Mouse (Mus musculus): ENCODE results near the gene Dph1. TPM values are rescaled to one million over a fixed set of nuclear protein-coding genes. Genes with fewer than 3 reads are reported as not detected.

Dph1 gene
- total and polyA plus RNA-seq, 3 experiments = 4.7 to 61.5 (median 6.1) TPM

- ATAC-seq (ENCODE audit: extremely low read depth, insufficient number of reproducible peaks, low FRiP score, poor library complexity, severe bottlenecking) (no peak), DNase-seq (ENCODE audit: low spot score) (no peak)
- H3K4me3 ChIP-seq (ENCODE audit: low read depth, low read length) = no peak overlapping the region
- TF ChIP-seq GATA2 (IDR thresholded peaks at IDR 0.05; ENCODE audit: borderline replicate concordance, low read depth, low read length) (no peak), GATA1 (IDR thresholded peaks at IDR 0.05; ENCODE audit: borderline replicate concordance, low read length) (no peak), TAL1 (conservative IDR thresholded peaks at IDR 0.05; ENCODE audit: low read depth, low read length) (no peak), CTCF (IDR thresholded peaks at IDR 0.05; ENCODE audit: low read depth, low read length) (no peak), POLR2AphosphoS5 (IDR thresholded peaks at IDR 0.05; ENCODE audit: insufficient replicate concordance, low read depth, low read length) (no peak)
- H3K36me3 ChIP-seq (replicated peaks) = no peaks in the 10 kb centered on the region
- H3K9me3 ChIP-seq (replicated peaks) = no peaks in the 10 kb centered on the region
- H3K4me1 ChIP-seq (ENCODE audit: insufficient read depth, low read depth, low read length) = peaks cover 22% of the 10 kb centered on the region
- H3K27me3 ChIP-seq (ENCODE audit: insufficient read depth, low read length) = peaks cover 91% of the 10 kb centered on the region
Observed at GRCm38 (mm10) chr11:75199951-75200350, 8.9 kb upstream of the Dph1 start.

GRCm38 (mm10) chr11:75198792-75199191 lies 7.8 kb upstream of the Dph1 start:
- Histone ChIP-seq H3K4me3 (ENCODE audit: low read depth, low read length) (no peak overlapping the region), H3K27me3 (ENCODE audit: insufficient read depth, low read length) (peaks cover 91% of the 10 kb centered on the region), H3K36me3 (replicated peaks) (no peaks in the 10 kb centered on the region), H3K4me1 (ENCODE audit: insufficient read depth, low read depth, low read length) (peaks cover 22% of the 10 kb centered on the region), H3K9me3 (replicated peaks) (peaks cover 4% of the 10 kb centered on the region)
- no peak for ATAC-seq (ENCODE audit: extremely low read depth, insufficient number of reproducible peaks, low FRiP score, poor library complexity, severe bottlenecking)
- no peak for DNase-seq (ENCODE audit: low spot score)
- no peak for TF ChIP-seq TAL1 (conservative IDR thresholded peaks at IDR 0.05; ENCODE audit: low read depth, low read length)
- TF ChIP-seq POLR2AphosphoS5 (IDR thresholded peaks at IDR 0.05; ENCODE audit: insufficient replicate concordance, low read depth, low read length) = no peak
- no peak for TF ChIP-seq GATA2 (IDR thresholded peaks at IDR 0.05; ENCODE audit: borderline replicate concordance, low read depth, low read length)
- no peak for TF ChIP-seq CTCF (IDR thresholded peaks at IDR 0.05; ENCODE audit: low read depth, low read length)
- TF ChIP-seq GATA1 (IDR thresholded peaks at IDR 0.05; ENCODE audit: borderline replicate concordance, low read length) = no peak

GRCm38 (mm10) chr11:75197956-75198355 lies 6.9 kb upstream of the Dph1 start:
- no peak for DNase-seq (ENCODE audit: low spot score)
- Histone ChIP-seq H3K27me3 (ENCODE audit: insufficient read depth, low read length) (peaks cover 92% of the 10 kb centered on the region), H3K36me3 (replicated peaks) (no peaks in the 10 kb centered on the region), H3K4me3 (ENCODE audit: low read depth, low read length) (no peak overlapping the region), H3K4me1 (ENCODE audit: insufficient read depth, low read depth, low read length) (peaks cover 29% of the 10 kb centered on the region), H3K9me3 (replicated peaks) (peaks cover 10% of the 10 kb centered on the region)
- ATAC-seq (ENCODE audit: extremely low read depth, insufficient number of reproducible peaks, low FRiP score, poor library complexity, severe bottlenecking) = no peak
- TF ChIP-seq POLR2AphosphoS5 (IDR thresholded peaks at IDR 0.05; ENCODE audit: insufficient replicate concordance, low read depth, low read length) = no peak
- TF ChIP-seq GATA1 (IDR thresholded peaks at IDR 0.05; ENCODE audit: borderline replicate concordance, low read length) = no peak
- TF ChIP-seq TAL1 (conservative IDR thresholded peaks at IDR 0.05; ENCODE audit: low read depth, low read length) = no peak
- TF ChIP-seq GATA2 (IDR thresholded peaks at IDR 0.05; ENCODE audit: borderline replicate concordance, low read depth, low read length) = no peak
- TF ChIP-seq CTCF (IDR thresholded peaks at IDR 0.05; ENCODE audit: low read depth, low read length) = no peak

- peaks cover 96% of the 10 kb centered on the region for H3K27me3 ChIP-seq (ENCODE audit: insufficient read depth, low read length)
- no peak for ATAC-seq (ENCODE audit: extremely low read depth, insufficient number of reproducible peaks, low FRiP score, poor library complexity, severe bottlenecking)
- no peak for TF ChIP-seq TAL1 (conservative IDR thresholded peaks at IDR 0.05; ENCODE audit: low read depth, low read length)
- no peak for TF ChIP-seq CTCF (IDR thresholded peaks at IDR 0.05; ENCODE audit: low read depth, low read length)
- TF ChIP-seq POLR2AphosphoS5 (IDR thresholded peaks at IDR 0.05; ENCODE audit: insufficient replicate concordance, low read depth, low read length) = no peak
- TF ChIP-seq GATA1 (IDR thresholded peaks at IDR 0.05; ENCODE audit: borderline replicate concordance, low read length) = no peak
- no peak for TF ChIP-seq GATA2 (IDR thresholded peaks at IDR 0.05; ENCODE audit: borderline replicate concordance, low read depth, low read length)
- peaks cover 10% of the 10 kb centered on the region for H3K9me3 ChIP-seq (replicated peaks)
- H3K36me3 ChIP-seq (replicated peaks) = no peaks in the 10 kb centered on the region
- H3K4me1 ChIP-seq (ENCODE audit: insufficient read depth, low read depth, low read length) = peaks cover 40% of the 10 kb centered on the region
- H3K4me3 ChIP-seq (ENCODE audit: low read depth, low read length) = no peak overlapping the region
- no peak for DNase-seq (ENCODE audit: low spot score)
Observed at GRCm38 (mm10) chr11:75196131-75196530, 5.1 kb upstream of the Dph1 start.

GRCm38 (mm10) chr11:75194850-75195461 lies 3.9 kb upstream of the Dph1 start:
- ATAC-seq (ENCODE audit: extremely low read depth, insufficient number of reproducible peaks, low FRiP score, poor library complexity, severe bottlenecking) = no peak
- Histone ChIP-seq H3K9me3 (replicated peaks) (peaks cover 10% of the 10 kb centered on the region), H3K4me3 (ENCODE audit: low read depth, low read length) (no peak overlapping the region; the same call in 1 of the 2 replicates), H3K27me3 (ENCODE audit: insufficient read depth, low read length) (peaks cover 86% of the 10 kb centered on the region), H3K4me1 (ENCODE audit: insufficient read depth, low read depth, low read length) (peaks cover 48% of the 10 kb centered on the region), H3K36me3 (replicated peaks) (no peaks in the 10 kb centered on the region)
- TF ChIP-seq POLR2AphosphoS5 (IDR thresholded peaks at IDR 0.05; ENCODE audit: insufficient replicate concordance, low read depth, low read length) (no peak), GATA2 (IDR thresholded peaks at IDR 0.05; ENCODE audit: borderline replicate concordance, low read depth, low read length) (no peak), CTCF (IDR thresholded peaks at IDR 0.05; ENCODE audit: low read depth, low read length) (no peak), GATA1 (IDR thresholded peaks at IDR 0.05; ENCODE audit: borderline replicate concordance, low read length) (no peak), TAL1 (conservative IDR thresholded peaks at IDR 0.05; ENCODE audit: low read depth, low read length) (no peak)
- no peak for DNase-seq (ENCODE audit: low spot score)

GRCm38 (mm10) chr11:75194121-75194849 lies 3.2 kb upstream of the Dph1 start:
- TF ChIP-seq GATA2 (IDR thresholded peaks at IDR 0.05; ENCODE audit: borderline replicate concordance, low read depth, low read length) = no peak
- TF ChIP-seq GATA1 (IDR thresholded peaks at IDR 0.05; ENCODE audit: borderline replicate concordance, low read length) = no peak
- TF ChIP-seq POLR2AphosphoS5 (IDR thresholded peaks at IDR 0.05; ENCODE audit: insufficient replicate concordance, low read depth, low read length) = no peak
- no peak for TF ChIP-seq CTCF (IDR thresholded peaks at IDR 0.05; ENCODE audit: low read depth, low read length)
- no peak for TF ChIP-seq TAL1 (conservative IDR thresholded peaks at IDR 0.05; ENCODE audit: low read depth, low read length)
- Histone ChIP-seq H3K4me3 (ENCODE audit: low read depth, low read length) (no peak overlapping the region; the same call in 1 of the 2 replicates), H3K27me3 (ENCODE audit: insufficient read depth, low read length) (peaks cover 79% of the 10 kb centered on the region), H3K4me1 (ENCODE audit: insufficient read depth, low read depth, low read length) (peaks cover 52% of the 10 kb centered on the region), H3K36me3 (replicated peaks) (no peaks in the 10 kb centered on the region), H3K9me3 (replicated peaks) (peaks cover 10% of the 10 kb centered on the region)
- ATAC-seq (ENCODE audit: extremely low read depth, insufficient number of reproducible peaks, low FRiP score, poor library complexity, severe bottlenecking) (no peak), DNase-seq (ENCODE audit: low spot score) (no peak)
